Mouse (Mus musculus) kidney, adult 8-10 months (tissue): ENCODE measurements at regions not wholly inside any gene's neighbourhood (a gene's known extent, or its start where the extent isn't known, plus 50 kb on each side); places are given as distances from the start of the nearest gene placed in this dataset.

ENCODE experiments used
- DNase-seq, 2 experiments: peaks; one replicate each; pipeline ENCODE4 v3.0.0; 2022

- DNase-seq, result peak; percentile 34 to 51
Measured at GRCm38 (mm10) chr16:30163303-30163702, 99.1 kb downstream of the Hes1 start.

DNA sequence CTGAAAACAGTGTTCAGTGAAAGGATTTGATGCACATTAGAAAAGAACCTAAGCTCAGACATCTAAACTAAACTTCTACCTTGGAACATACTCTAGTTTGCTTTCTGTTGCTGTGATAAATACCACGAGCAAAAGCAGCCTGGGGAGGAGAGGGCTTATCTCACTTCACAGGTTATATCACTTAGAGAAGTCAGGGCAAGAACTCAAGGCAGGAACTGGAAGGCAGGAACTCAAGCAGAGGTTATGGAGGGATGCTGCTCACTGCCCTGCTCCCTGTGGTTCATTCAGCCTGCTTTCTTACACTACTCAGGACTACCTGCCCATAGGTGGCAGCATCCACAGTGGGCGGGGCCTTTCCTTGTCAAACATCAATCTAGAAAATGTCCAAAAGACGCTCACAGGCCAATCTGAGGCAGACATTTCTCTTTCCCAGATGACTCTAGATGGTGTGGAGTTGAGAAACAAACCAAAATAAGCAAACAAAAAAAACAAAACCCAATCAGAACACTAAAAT, 101.5 kb downstream of the Hes1 start:
- no peak for DNase-seq

DNA sequence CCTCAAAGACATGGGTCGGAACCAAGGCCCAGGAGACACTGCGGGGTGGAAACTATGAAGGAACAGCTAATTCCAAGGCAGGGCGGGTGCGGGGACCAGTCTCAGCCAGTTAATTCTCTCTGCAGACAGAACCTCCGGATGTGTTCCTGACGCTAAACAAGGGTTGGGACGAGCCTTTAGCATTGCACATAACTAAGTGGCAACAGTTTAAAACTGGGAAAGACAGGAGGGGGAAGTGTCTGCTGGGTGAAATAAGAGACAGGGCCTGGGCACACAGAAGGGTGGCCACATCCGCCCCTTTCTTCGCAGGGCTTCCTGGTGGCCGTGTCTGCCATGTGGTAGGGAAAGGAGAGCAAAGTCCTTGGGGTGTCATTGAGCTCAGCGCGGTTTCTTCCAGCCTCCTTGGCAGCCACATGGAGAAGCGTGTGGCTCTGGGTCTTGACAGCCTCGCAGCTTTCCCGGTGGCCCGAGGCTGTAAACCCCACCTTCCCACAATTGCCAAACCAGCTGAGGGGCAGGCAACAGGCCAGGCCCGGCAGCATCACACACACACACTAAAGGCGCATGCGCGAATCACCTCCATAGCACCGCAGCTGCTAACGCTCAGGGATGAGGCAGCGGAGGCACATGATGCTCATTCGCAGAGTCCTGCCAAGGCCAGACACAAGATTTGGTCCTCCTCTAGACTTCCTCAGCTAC, 95.8 kb downstream of the Cpn2 start:
- DNase-seq, result no peak

DNA sequence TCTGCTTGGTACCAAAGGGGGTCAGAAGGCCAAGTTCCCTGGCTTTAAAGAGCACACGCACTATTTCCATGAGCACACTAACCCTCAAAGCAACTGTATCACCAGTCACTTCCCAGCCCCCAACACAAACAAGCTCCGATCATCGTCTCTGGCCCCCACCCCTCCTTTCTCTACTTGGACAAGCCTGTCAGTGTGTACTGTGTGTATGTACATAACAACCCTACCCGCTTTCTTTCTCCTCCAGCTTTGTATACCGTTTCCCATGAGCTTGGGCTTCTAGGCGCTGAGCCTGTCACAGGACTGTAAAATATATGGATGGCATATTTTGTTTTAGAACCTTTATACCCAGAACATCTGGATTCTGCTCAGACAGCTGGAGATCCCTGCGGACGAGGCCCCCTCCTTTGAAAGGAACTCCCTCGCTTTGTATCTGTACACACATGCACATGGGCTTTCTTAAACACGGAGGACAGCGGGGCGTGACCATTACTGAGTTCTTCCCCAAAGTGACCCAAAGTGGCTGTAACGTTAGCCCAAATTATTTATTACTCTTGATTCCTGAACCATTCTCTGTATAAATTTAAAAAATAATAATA, 95.1 kb downstream of the Cpn2 start:
- no peak for DNase-seq

GRCm38 (mm10) chr16:30172798-30173202, 94.5 kb downstream of the Cpn2 start:
- no peak for DNase-seq

DNA sequence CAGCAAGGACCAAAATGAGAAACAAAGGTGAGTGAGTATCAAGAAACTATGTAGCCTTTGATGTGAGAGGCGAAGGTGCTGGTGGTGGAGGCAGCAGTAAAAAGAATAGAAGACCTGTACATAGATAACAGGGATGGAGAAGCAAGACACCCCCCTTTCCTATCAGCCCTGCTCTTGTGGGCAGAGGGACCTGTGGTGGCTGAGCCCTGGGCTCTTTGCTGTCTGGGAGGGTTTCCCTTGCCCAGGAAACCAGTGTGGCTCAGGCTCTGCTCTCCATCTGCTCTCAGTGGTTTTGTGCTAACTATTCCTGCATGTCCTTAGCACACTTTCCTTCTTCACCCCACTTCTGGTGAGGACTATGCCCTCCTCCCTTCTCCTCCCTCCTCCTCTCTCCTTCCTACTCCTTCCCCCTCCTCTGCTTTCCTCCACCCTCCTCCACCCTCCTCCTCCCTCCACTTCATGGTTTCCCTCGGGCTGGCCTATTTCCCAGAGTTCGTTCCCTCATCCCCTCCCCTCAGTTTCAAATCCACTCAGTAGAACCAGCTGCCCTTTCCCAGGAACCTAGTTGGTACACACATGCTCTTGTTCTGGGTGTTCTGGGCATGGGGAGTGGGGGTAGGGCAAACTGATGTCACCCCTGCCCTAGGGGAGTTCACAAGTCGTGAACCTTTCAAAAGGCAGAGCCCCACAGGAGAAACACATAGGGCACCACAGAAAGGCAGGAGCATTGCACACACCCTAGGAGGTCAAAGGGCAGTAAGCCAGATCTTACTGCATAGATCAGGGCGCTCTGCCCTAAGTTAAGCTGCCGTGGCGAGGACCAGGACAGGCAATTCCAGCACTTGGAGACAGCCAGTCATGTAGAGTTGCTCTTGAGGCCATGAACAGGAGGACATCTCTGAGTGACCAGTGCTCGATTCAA, 93.1 kb downstream of the Cpn2 start:
- DNase-seq, result no peak

DNA sequence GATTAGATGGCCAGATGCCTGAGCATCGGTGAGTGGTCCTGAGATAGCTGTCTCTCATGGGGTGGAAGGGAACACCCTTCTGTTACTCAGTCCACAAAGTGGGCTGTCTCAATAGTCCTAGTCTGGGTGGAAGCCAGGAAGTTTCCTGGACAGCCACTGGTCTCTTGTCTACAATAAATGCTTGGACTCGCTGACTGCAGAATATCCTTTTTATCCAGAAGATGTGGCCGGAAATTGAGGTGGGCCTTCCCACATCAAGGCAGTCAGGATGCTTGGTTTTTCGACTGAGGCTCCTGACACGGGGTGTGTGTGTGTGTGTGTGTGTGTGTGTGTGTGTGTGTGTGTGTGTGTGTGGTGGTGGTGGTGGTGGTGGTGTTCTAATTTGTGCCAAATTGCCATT, 91.0 kb downstream of the Cpn2 start:
- peak in 1 of 2 experiments; percentile 41 for DNase-seq

DNA sequence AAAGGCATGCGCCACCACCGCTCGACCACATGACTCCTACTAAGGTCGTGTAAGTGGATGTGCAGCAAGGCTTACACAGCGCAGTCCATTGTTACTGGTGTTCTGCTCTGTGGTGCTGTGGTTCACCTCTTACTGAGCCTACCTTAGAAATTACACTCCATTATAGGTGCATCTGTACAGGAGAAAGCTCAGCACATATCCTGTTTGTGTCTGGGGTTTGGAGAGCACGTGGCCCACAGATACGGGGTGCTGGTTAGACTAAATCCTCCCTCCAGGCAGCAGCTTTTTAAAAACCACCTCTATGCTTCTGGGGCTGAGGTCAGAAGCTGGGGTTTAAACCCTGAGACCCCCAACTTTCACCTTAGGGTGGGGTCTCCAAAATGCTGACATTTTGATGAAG, 89.5 kb downstream of the Cpn2 start:
- DNase-seq, result no peak

- no peak for DNase-seq
Measured at GRCm38 (mm10) chr16:30178596-30178995, 88.7 kb downstream of the Cpn2 start.

DNA sequence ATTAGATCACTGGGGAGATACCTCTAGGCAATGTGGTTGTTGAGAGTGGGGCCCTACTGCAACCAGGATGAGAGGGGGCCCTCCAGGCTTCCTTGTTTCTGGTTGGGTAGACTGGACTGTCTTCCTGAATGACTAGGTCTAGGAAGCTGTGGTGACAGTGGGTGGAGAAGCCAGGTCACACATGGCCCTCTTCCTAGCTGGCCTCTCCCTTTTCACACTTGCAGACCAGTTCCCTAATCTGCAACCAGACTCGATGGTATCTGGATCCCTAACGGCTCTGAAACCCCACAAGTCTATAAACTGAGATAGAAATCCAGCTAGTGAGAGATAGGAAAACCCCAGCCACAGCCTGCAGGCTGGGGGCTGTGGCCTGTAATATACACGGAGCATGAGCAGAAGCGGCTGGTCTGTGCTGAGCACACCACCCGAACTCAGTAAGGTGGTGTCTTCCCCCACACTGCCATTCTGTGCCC, 87.8 kb downstream of the Cpn2 start:
- DNase-seq, result no peak

DNA sequence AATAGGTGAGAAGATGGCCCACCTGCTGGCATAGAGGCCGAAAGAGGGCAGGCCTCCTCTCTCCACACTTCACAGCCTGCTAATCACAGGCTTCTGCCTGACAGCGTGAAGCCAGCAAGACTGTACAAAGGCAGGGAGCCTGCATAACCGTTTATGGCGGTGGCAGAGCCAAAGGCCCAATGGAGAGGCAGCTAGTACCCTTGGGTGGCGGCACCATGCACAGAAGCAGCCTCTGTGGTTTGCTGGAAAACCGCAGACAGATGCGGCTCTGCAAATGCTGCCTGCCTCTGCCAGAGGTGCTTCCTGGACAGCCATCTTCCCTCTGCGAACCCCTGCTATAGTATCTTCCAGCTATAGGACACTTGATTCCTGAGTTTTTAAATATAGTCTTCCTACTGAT, 86.2 kb downstream of the Cpn2 start:
- no peak for DNase-seq

- DNase-seq, result peak; percentile 64 to 79
Measured at GRCm38 (mm10) chr16:30184591-30185265, 82.6 kb downstream of the Cpn2 start.

- DNase-seq, result no peak
Measured at GRCm38 (mm10) chr16:30185707-30186106, 81.6 kb downstream of the Cpn2 start.

GRCm38 (mm10) chr16:30186201-30186700, 81.0 kb downstream of the Cpn2 start:
- peak; percentile 55 to 72 for DNase-seq

- peak in 1 of 2 experiments; percentile 41 for DNase-seq
Measured at GRCm38 (mm10) chr16:30186701-30187270, 80.5 kb downstream of the Cpn2 start.

DNA sequence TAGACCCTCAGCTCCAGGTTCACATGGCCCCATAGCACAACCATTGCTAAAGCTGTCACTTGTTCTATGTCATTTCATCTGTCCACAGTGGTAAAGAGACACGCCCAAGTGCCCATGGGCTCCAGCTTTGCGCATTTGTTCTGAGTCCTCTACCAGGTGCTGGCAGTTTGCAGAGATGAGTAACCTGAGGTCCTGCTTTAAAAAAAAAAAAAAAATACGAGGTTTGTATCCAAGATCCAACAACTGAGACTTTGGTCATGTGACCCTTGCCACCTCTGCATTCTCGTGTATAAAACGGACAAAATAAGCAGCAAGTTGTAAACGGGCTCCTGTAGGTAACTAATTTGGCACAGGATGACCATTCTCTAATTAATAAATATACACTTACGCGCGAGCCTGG, 79.9 kb downstream of the Cpn2 start:
- peak in 1 of 2 experiments; percentile 52 for DNase-seq

- peak; percentile 99 for DNase-seq
Measured at GRCm38 (mm10) chr16:30187907-30188414, 79.3 kb downstream of the Cpn2 start.

DNA sequence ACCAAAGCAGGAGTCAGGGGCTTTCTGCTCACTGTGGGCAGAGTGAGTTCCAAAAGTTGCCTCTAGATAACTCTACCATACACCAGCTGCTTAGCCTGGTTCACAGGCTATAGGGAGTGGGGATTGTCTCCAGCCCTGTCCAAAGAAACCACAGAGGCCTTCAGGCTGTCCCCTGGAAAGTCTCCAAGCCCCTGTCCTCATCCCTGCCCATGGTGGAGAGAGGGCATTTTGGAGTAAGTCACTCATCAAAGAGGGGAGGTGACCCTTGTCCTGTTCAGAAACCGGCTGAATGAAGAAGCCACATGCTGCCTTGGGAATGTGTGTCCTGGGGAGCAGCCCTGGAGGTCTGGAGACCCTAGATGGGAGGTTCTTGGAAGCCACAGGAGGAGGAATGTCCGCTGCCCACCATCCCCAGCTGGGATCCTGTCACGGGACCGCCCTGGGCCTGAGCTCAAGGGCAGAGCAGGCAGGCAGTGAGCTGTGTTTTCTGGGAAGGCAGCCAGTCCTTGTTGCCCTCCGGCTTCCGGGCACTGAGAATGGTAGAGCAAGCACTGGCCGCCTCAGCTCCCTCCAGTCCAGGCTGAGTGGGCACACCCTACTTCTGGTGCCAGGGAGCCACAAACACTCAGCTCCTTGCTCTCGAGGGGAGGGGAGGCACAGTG, 78.4 kb downstream of the Cpn2 start:
- peak; percentile 94 to 96 for DNase-seq

DNA sequence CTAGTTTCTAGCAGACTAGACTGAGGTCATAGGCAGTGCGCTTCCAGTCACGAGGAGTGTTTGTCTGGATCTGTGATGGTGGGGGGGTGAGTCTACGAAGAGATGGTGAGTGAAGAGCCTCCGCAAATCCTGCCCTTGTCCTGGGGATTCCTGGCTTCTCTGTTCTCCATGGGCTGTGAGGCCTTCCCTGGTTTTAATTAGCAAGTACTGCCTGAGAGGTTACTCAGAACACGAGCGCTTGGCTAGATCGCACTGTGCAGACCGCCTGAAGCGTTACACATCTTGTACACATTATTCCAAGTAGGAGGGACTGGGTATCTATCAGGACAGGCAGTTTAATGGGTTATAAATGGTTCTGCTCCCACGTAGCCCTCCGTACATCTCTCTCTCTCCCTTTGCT, 76.9 kb downstream of the Cpn2 start:
- DNase-seq, result no peak

DNA sequence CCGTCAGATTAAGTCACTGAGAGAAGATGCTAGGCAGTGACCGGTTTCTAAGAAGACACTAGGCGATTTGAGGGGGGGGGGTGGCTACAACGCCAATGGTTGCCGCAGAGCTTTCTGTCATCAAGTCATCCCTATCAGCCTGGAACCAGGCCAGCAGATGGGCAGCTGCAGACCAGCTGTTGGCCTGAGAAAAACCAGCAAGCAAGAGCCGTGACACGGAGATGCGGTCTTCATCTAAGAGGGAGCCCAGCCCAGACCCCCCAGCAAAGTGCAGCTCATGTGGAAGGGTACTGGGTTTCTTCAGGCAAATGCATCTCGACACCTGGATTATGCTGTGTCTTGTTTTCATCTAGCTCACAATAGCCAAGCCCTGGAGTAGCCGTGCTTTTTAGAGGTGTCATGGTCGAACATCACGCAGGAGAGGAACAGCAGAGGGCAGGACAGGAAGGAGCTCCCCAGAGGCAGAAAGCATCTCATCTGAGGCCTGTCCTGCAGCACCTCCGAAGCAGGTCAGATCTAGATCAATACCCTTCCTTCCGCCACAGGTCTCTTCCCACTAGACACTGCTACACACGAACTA, 76.3 kb downstream of the Cpn2 start:
- DNase-seq, result no peak
